Mouse (Mus musculus) hindbrain, embryonic 11.5 days (tissue): Measurements from ENCODE around the gene Per1. TPM values are rescaled to one million over a fixed set of nuclear protein-coding genes. Genes with fewer than 3 reads are reported as not detected.

ENCODE experiments used
- ATAC-seq: fragments of 200-750 bp; cut with Nextera tagmentation; 2 replicates; pipeline ENCODE4 v1.8.0; 2017; ENCODE audit warnings: mild to moderate bottlenecking, moderate TSS enrichment, moderate library complexity; ENCODE audit not compliant: low FRiP score
- DNase-seq: peaks from one replicate; pipeline ENCODE4 v3.0.0-alpha.2; 2015; ENCODE audit warnings: low spot score
- H3K27ac ChIP-seq: fragments of 300-500 bp; sonication (generic); 2 replicates; pipeline ENCODE4 v1.5.1; 2014; ENCODE audit warnings: mild to moderate bottlenecking, low read depth, low read length
- H3K27me3 ChIP-seq: fragments of 300-500 bp; sonication (generic); 2 replicates; pipeline ENCODE4 v1.6.1; 2014; ENCODE audit warnings: mild to moderate bottlenecking, low read length, moderate library complexity, mixed read lengths; ENCODE audit not compliant: control insufficient read depth, insufficient read depth
- H3K36me3 ChIP-seq: fragments of 300-500 bp; sonication (generic); 2 replicates; pipeline ENCODE4 v1.6.1; 2014; ENCODE audit warnings: mild to moderate bottlenecking, low read length, moderate library complexity, mixed read lengths; ENCODE audit not compliant: control insufficient read depth, insufficient read depth
- H3K4me1 ChIP-seq: fragments of 300-500 bp; sonication (generic); replicated peaks from 2 replicates; pipeline ENCODE4 v1.6.1; 2014; ENCODE audit warnings: low read length, mixed read lengths; ENCODE audit not compliant: control insufficient read depth, insufficient read depth
- H3K4me2 ChIP-seq: fragments of 300-500 bp; sonication (generic); replicated peaks from 2 replicates; pipeline ENCODE4 v1.6.1; 2014; ENCODE audit warnings: mild to moderate bottlenecking, low read depth, low read length
- H3K4me3 ChIP-seq: fragments of 300-500 bp; sonication (generic); 2 replicates; pipeline ENCODE4 v1.5.1; 2014; ENCODE audit warnings: low read depth, low read length
- H3K9ac ChIP-seq: fragments of 300-500 bp; sonication (generic); 2 replicates; pipeline ENCODE4 v1.6.1; 2014; ENCODE audit warnings: low read depth, low read length
- H3K9me3 ChIP-seq: fragments of 300-500 bp; sonication (generic); 2 replicates; pipeline ENCODE4 v1.6.1; 2016; ENCODE audit warnings: low read length; ENCODE audit not compliant: control insufficient read depth
- WGBS: fragments of 180-500 bp; shearing (Covaris S2); extraction: QIAGEN DNeasy Blood & Tissue Kit; methylation state at CpG from one replicate; pipeline ENCODE4 v1.1.7; 2014; 5-methylcytosine and 5-hydroxymethylcytosine counted together
- polyA plus RNA-seq: library from polyadenylated mRNA; unstranded; fragments of >200 nt; fragmentation: Nextera tagmentation; extraction: Ambion mirVana; gene quantifications from 2 replicates; pipeline ENCODE4 v1.2.1, GENCODE M21; 2014

Gene Per1
- polyA plus RNA-seq, 1 experiment from 2014 or later: 7.4 TPM

GRCm38 (mm10) chr11:69075764-69076479, 19.1 kb upstream of the Per1 start:
- Histone ChIP-seq H3K27me3 (no peaks in the 10 kb centered on the region), H3K27ac (no peak overlapping the region), H3K4me3 (no peak overlapping the region), H3K9ac (no peak overlapping the region), H3K9me3 (no peaks in the 10 kb centered on the region), H3K4me1 (peaks cover 7% of the 10 kb centered on the region), H3K4me2 (no peak overlapping the region), H3K36me3 (no peaks in the 10 kb centered on the region)
- no peak for ATAC-seq
- WGBS: 49% methylated on average over 8 of the region's 9 CpGs
- peak; percentile 36 for DNase-seq

GRCm38 (mm10) chr11:69076572-69076971, 18.4 kb upstream of the Per1 start:
- H3K9ac ChIP-seq: no peak overlapping the region
- H3K9me3 ChIP-seq: no peaks in the 10 kb centered on the region
- H3K4me2 ChIP-seq: no peak overlapping the region
- H3K27me3 ChIP-seq: no peaks in the 10 kb centered on the region
- no peak overlapping the region for H3K4me3 ChIP-seq
- WGBS: 81% methylated on average over 5 of the region's 5 CpGs
- ATAC-seq (no peak), DNase-seq (no peak)
- no peaks in the 10 kb centered on the region for H3K36me3 ChIP-seq
- no peak overlapping the region for H3K27ac ChIP-seq
- peaks cover under 1% of the 10 kb centered on the region for H3K4me1 ChIP-seq

GRCm38 (mm10) chr11:69077316-69077715, 17.7 kb upstream of the Per1 start:
- no peaks in the 10 kb centered on the region for H3K36me3 ChIP-seq
- no peak overlapping the region for H3K4me2 ChIP-seq
- no peak overlapping the region for H3K4me3 ChIP-seq
- WGBS: 89% methylated on average over 9 of the region's 9 CpGs
- ATAC-seq (no peak), DNase-seq (no peak)
- no peak overlapping the region for H3K27ac ChIP-seq
- no peaks in the 10 kb centered on the region for H3K27me3 ChIP-seq
- H3K9ac ChIP-seq: no peak overlapping the region
- H3K9me3 ChIP-seq: no peaks in the 10 kb centered on the region
- no peaks in the 10 kb centered on the region for H3K4me1 ChIP-seq

GRCm38 (mm10) chr11:69078041-69078440, 17.0 kb upstream of the Per1 start:
- no peak overlapping the region for H3K9ac ChIP-seq
- ATAC-seq (no peak), DNase-seq (no peak)
- H3K27me3 ChIP-seq: no peaks in the 10 kb centered on the region
- H3K4me2 ChIP-seq: no peak overlapping the region
- no peaks in the 10 kb centered on the region for H3K9me3 ChIP-seq
- H3K27ac ChIP-seq: no peak overlapping the region
- WGBS: 91% methylated on average over 6 of the region's 6 CpGs
- H3K4me3 ChIP-seq: no peak overlapping the region
- H3K36me3 ChIP-seq: no peaks in the 10 kb centered on the region
- no peaks in the 10 kb centered on the region for H3K4me1 ChIP-seq

GRCm38 (mm10) chr11:69078805-69079438, 16.1 kb upstream of the Per1 start:
- Histone ChIP-seq H3K36me3 (no peaks in the 10 kb centered on the region), H3K4me2 (no peak overlapping the region), H3K9ac (no peak overlapping the region), H3K4me3 (no peak overlapping the region), H3K27me3 (no peaks in the 10 kb centered on the region), H3K27ac (no peak overlapping the region), H3K9me3 (no peaks in the 10 kb centered on the region), H3K4me1 (no peaks in the 10 kb centered on the region)
- ATAC-seq (no peak), DNase-seq (no peak)
- 72% methylated on average over 5 of the region's 5 CpGs for WGBS

GRCm38 (mm10) chr11:69080102-69080854, 14.7 kb upstream of the Per1 start:
- DNase-seq (no peak), ATAC-seq (no peak)
- Histone ChIP-seq H3K9me3 (no peaks in the 10 kb centered on the region), H3K4me2 (no peak overlapping the region), H3K4me1 (no peaks in the 10 kb centered on the region), H3K4me3 (no peak overlapping the region), H3K36me3 (no peaks in the 10 kb centered on the region), H3K27ac (no peak overlapping the region), H3K27me3 (no peaks in the 10 kb centered on the region), H3K9ac (no peak overlapping the region)
- 86% methylated on average over 15 of the region's 15 CpGs for WGBS

- H3K9me3 ChIP-seq: no peaks in the 10 kb centered on the region
- ATAC-seq (no peak), DNase-seq (no peak)
- no peak overlapping the region for H3K4me2 ChIP-seq
- no peak overlapping the region for H3K27ac ChIP-seq
- H3K9ac ChIP-seq: no peak overlapping the region
- no peaks in the 10 kb centered on the region for H3K4me1 ChIP-seq
- no peaks in the 10 kb centered on the region for H3K36me3 ChIP-seq
- H3K4me3 ChIP-seq: no peak overlapping the region
- no peaks in the 10 kb centered on the region for H3K27me3 ChIP-seq
- WGBS: 88% methylated on average over 8 of the region's 8 CpGs
These were observed 14.2 kb upstream of the Per1 start for GRCm38 (mm10) chr11:69080855-69081222.

GRCm38 (mm10) chr11:69081613-69082012, 13.4 kb upstream of the Per1 start:
- Histone ChIP-seq H3K36me3 (no peaks in the 10 kb centered on the region), H3K9me3 (no peaks in the 10 kb centered on the region), H3K4me1 (no peaks in the 10 kb centered on the region), H3K27me3 (no peaks in the 10 kb centered on the region), H3K27ac (no peak overlapping the region), H3K4me3 (no peak overlapping the region), H3K9ac (no peak overlapping the region), H3K4me2 (no peak overlapping the region)
- WGBS: 89% methylated on average over 7 of the region's 7 CpGs
- no peak for ATAC-seq
- no peak for DNase-seq
